Mouse (Mus musculus) embryonic fibroblast, embryonic 13.5 days (primary cell): Measurements from ENCODE around the gene Trmt44. TPM values are rescaled to one million over a fixed set of nuclear protein-coding genes. Genes with fewer than 3 reads are reported as not detected.
A peak's percentile ranks its signal among the peaks of the same experiment; 100 is the strongest.

Source experiments
- H3K27ac ChIP-seq: 2 replicates; pipeline ENCODE4 v1.5.1; 2012; ENCODE audit warnings: low read length, control low read depth, inconsistent platforms; ENCODE audit not compliant: insufficient read depth
- H3K4me1 ChIP-seq: 2 replicates; pipeline ENCODE4 v1.6.1; 2011; ENCODE audit warnings: low read length; ENCODE audit not compliant: control insufficient read depth, insufficient read depth
- H3K4me3 ChIP-seq: 2 replicates; pipeline ENCODE4 v1.5.1; 2011; ENCODE audit warnings: mild to moderate bottlenecking, control low read depth, low read length; ENCODE audit not compliant: insufficient read depth
- CTCF ChIP-seq: IDR thresholded peaks from 2 replicates; pipeline ENCODE4 v1.5.1; 2011; ENCODE audit warnings: mild to moderate bottlenecking, control low read depth, low read length, moderate library complexity, borderline replicate concordance; ENCODE audit not compliant: insufficient read depth
- POLR2A ChIP-seq: IDR thresholded peaks from 2 replicates; pipeline ENCODE4 v1.6.1; 2011; ENCODE audit warnings: low read depth, mild to moderate bottlenecking, control low read depth, low read length, moderate library complexity
- polyA plus RNA-seq: library from polyadenylated mRNA; stranded (reverse); fragments of >200 nt; gene quantifications from 2 replicates; pipeline ENCODE4 v1.2.4, GENCODE M21; 2011; ENCODE audit warnings: low read depth; ENCODE audit not compliant: missing spikeins, insufficient read length

Trmt44 gene
- polyA plus RNA-seq, 1 experiment, result 5.6 TPM

GRCm38 (mm10) chr5:35608559-35608958 lies 33.7 kb upstream of the Trmt44 start:
- Histone ChIP-seq H3K27ac (no peak overlapping the region), H3K4me3 (no peak overlapping the region), H3K4me1 (peaks cover 7% of the 10 kb centered on the region)
- no peak for TF ChIP-seq CTCF

GRCm38 (mm10) chr5:35607784-35608183 lies 32.9 kb upstream of the Trmt44 start:
- no peak for TF ChIP-seq POLR2A
- no peak for TF ChIP-seq CTCF
- peaks cover 7% of the 10 kb centered on the region for H3K4me1 ChIP-seq
- no peak overlapping the region for H3K27ac ChIP-seq
- H3K4me3 ChIP-seq, result no peak overlapping the region

GRCm38 (mm10) chr5:35606800-35607199 lies 31.9 kb upstream of the Trmt44 start:
- Histone ChIP-seq H3K4me3 (no peak overlapping the region), H3K4me1 (peaks cover 7% of the 10 kb centered on the region), H3K27ac (no peak overlapping the region)
- TF ChIP-seq POLR2A, result no peak
- TF ChIP-seq CTCF, result no peak

GRCm38 (mm10) chr5:35605355-35605754 lies 30.5 kb upstream of the Trmt44 start:
- Histone ChIP-seq H3K4me3 (no peak overlapping the region), H3K4me1 (peaks cover 7% of the 10 kb centered on the region), H3K27ac (no peak overlapping the region)
- TF ChIP-seq POLR2A (no peak), CTCF (no peak)

GRCm38 (mm10) chr5:35601526-35601925 lies 26.7 kb upstream of the Trmt44 start:
- no peak overlapping the region for H3K4me3 ChIP-seq
- no peak overlapping the region for H3K27ac ChIP-seq
- TF ChIP-seq CTCF, result no peak
- TF ChIP-seq POLR2A, result no peak
- no peaks in the 10 kb centered on the region for H3K4me1 ChIP-seq

GRCm38 (mm10) chr5:35600233-35600632 lies 25.4 kb upstream of the Trmt44 start:
- TF ChIP-seq POLR2A (no peak), CTCF (no peak)
- Histone ChIP-seq H3K4me1 (no peaks in the 10 kb centered on the region), H3K27ac (no peak overlapping the region), H3K4me3 (no peak overlapping the region)

- no peak overlapping the region for H3K4me3 ChIP-seq
- TF ChIP-seq CTCF (no peak), POLR2A (no peak)
- H3K27ac ChIP-seq, result no peak overlapping the region
- H3K4me1 ChIP-seq, result no peaks in the 10 kb centered on the region
Observed at GRCm38 (mm10) chr5:35596169-35597160, 21.6 kb upstream of the Trmt44 start.

- H3K27ac ChIP-seq, result no peak overlapping the region
- no peak overlapping the region for H3K4me3 ChIP-seq
- TF ChIP-seq POLR2A (no peak), CTCF (peak; percentile 99)
- H3K4me1 ChIP-seq, result no peaks in the 10 kb centered on the region
Observed at GRCm38 (mm10) chr5:35595706-35596105, 20.8 kb upstream of the Trmt44 start.

GRCm38 (mm10) chr5:35594768-35595167 lies 19.9 kb upstream of the Trmt44 start:
- Histone ChIP-seq H3K27ac (no peak overlapping the region), H3K4me1 (no peaks in the 10 kb centered on the region), H3K4me3 (no peak overlapping the region)
- no peak for TF ChIP-seq CTCF
- no peak for TF ChIP-seq POLR2A

GRCm38 (mm10) chr5:35593272-35593671 lies 18.4 kb upstream of the Trmt44 start:
- Histone ChIP-seq H3K27ac (no peak overlapping the region), H3K4me3 (no peak overlapping the region), H3K4me1 (no peaks in the 10 kb centered on the region)
- TF ChIP-seq POLR2A (no peak), CTCF (no peak)

- no peaks in the 10 kb centered on the region for H3K4me1 ChIP-seq
- TF ChIP-seq CTCF (no peak), POLR2A (no peak)
- no peak overlapping the region for H3K27ac ChIP-seq
- H3K4me3 ChIP-seq, result no peak overlapping the region
Observed at GRCm38 (mm10) chr5:35592824-35593223, 18.0 kb upstream of the Trmt44 start.
